In the genomic region with DNA sequence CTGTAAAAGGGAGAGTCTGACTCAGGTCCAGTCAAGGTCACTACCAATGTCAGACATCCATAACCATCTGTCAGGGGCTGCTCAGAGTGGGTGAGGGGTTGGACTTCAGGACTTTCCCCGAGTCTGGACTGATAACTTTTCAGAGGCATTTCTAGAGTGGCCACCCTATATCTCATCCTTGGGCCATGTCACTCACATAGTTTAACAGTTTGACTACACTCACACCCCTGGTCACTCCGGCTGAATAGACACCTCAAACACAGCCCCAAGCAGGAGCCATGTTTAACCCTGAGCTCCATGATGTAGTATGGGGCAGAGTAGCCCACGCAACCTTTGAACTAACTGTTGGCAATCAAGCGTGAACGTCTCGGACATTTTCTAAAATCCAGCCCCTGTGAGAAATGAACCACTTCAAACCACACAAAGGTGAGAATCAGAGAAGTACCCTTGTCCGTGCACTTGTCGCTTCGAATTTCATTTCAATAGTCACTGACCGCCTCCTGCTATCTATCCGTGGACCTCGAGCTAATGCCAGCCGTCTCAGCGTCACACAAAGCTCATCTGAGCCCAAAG, we compare ENCODE assay signal across 8 mouse cellular contexts. TPM values are rescaled to one million over a fixed set of nuclear protein-coding genes. Genes with fewer than 3 reads are reported as not detected.
DNase-seq lines count a peak whose midpoint lies in the region; ATAC-seq and TF ChIP-seq lines count a peak whose summit lies in the region.

No protein-coding gene starts in this region.

- H3K79me2 ChIP-seq in macrophage (ENCODE audit: inconsistent target): no peaks in the 10 kb centered on the region

- peaks cover 20% of the 10 kb centered on the region for H3K4me1 ChIP-seq in heart, embryonic 11.5 days (ENCODE audit: control insufficient read depth, insufficient read depth, low read length)
- peaks cover 39% of the 10 kb centered on the region for H3K4me1 ChIP-seq in G1E (ENCODE audit: insufficient read depth, low read depth, low read length)
- H3K4me1 ChIP-seq in hindbrain, embryonic 10.5 days (replicated peaks): peaks cover 56% of the 10 kb centered on the region

- H3K4me2 ChIP-seq in heart, embryonic 11.5 days: peak overlapping the region; percentile 96

- TF ChIP-seq CTCF in G1E (IDR thresholded peaks at IDR 0.05; ENCODE audit: low read depth, low read length): no peak

- H3K27ac ChIP-seq in heart, embryonic 11.5 days (ENCODE audit: low read depth, low read length): peak overlapping the region; percentile 89
- peak overlapping the region; percentile 92 for H3K27ac ChIP-seq in hindbrain, embryonic 10.5 days
- H3K27ac ChIP-seq in macrophage: peak overlapping the region; percentile 31

- intact Hi-C loops in heart, postnatal 25 days (cut with DNase I): no loop called here

- peak overlapping the region; percentile 80 for H3K9ac ChIP-seq in heart, embryonic 11.5 days (ENCODE audit: low read depth, low read length)

- 6% methylated on average over 14 of the region's 14 CpGs for WGBS in heart, embryonic 11.5 days (ENCODE audit: insufficient replicate concordance)
- WGBS in hindbrain, embryonic 10.5 days: 8% methylated on average over 14 of the region's 14 CpGs
- 16% methylated on average over 14 of the region's 14 CpGs for WGBS in macrophage (ENCODE audit: missing documents)

- H3K4me3 ChIP-seq in heart, embryonic 11.5 days (ENCODE audit: low read depth, low read length): peak overlapping the region; percentile 85
- peak overlapping the region; percentile 93 for H3K4me3 ChIP-seq in G1E (ENCODE audit: low read depth, low read length)
- H3K4me3 ChIP-seq in hindbrain, embryonic 10.5 days: peak overlapping the region; percentile 73
- peak overlapping the region; percentile 46 for H3K4me3 ChIP-seq in macrophage (ENCODE audit: inconsistent target)

- no peak; the same call in 1 of the 2 replicates for ATAC-seq in heart, embryonic 11.5 days (replicated peaks; ENCODE audit: insufficient number of reproducible peaks, low FRiP score, low TSS enrichment)
- ATAC-seq in G1E (ENCODE audit: extremely low read depth, insufficient number of reproducible peaks, low FRiP score, poor library complexity, severe bottlenecking): no peak

- no peak for DNase-seq in heart, postnatal 25 days (ENCODE audit: low spot score)
- DNase-seq in G1E (ENCODE audit: low spot score): no peak
- DNase-seq in hindbrain, embryonic 10.5 days (ENCODE audit: low spot score): no peak
- DNase-seq in right cerebral cortex, postnatal 25 days: no peak
- DNase-seq in MN1 (ENCODE audit: low spot score): no peak
- no peak for DNase-seq in thymus, postnatal 4 days

- H3K36me3 ChIP-seq in heart, embryonic 11.5 days (ENCODE audit: control insufficient read depth, insufficient read depth, low read length): peaks cover 4% of the 10 kb centered on the region; the same call in 1 of the 2 replicates
- peaks cover 28% of the 10 kb centered on the region for H3K36me3 ChIP-seq in G1E (replicated peaks)
- peaks cover 25% of the 10 kb centered on the region for H3K36me3 ChIP-seq in hindbrain, embryonic 10.5 days
- H3K36me3 ChIP-seq in macrophage (ENCODE audit: inconsistent target): no peaks in the 10 kb centered on the region

- no peaks in the 10 kb centered on the region for H3K9me3 ChIP-seq in heart, embryonic 11.5 days (replicated peaks; ENCODE audit: control insufficient read depth, low read length)
- no peaks in the 10 kb centered on the region for H3K9me3 ChIP-seq in G1E (replicated peaks)
- no peaks in the 10 kb centered on the region for H3K9me3 ChIP-seq in hindbrain, embryonic 10.5 days

- no peaks in the 10 kb centered on the region for H3K27me3 ChIP-seq in heart, embryonic 11.5 days (ENCODE audit: control insufficient read depth, insufficient read depth, low read length)
- H3K27me3 ChIP-seq in G1E (ENCODE audit: insufficient read depth, low read length): no peaks in the 10 kb centered on the region; the same call in 1 of the 2 replicates
- H3K27me3 ChIP-seq in hindbrain, embryonic 10.5 days (ENCODE audit: insufficient read depth, poor library complexity, severe bottlenecking): no peaks in the 10 kb centered on the region

RNA-seq across cellular contexts. Expression of a gene that starts 0.6 kb away (rescaled TPM):
- polyA plus RNA-seq in heart, embryonic 11.5 days (2014; fragmentation: Nextera tagmentation; extraction: Ambion mirVana): 42.7 and 46.0 TPM in 2 replicates
- 10 to 100 TPM; 13.6 to 14.4 TPM for total RNA-seq in heart, postnatal 25 days (2021)
- total RNA-seq in G1E (2014; fragmentation: Nextera tagmentation) (13.9 and 19.0 TPM in 2 replicates), G1E (2017) (12.4 and 16.7 TPM in 2 replicates)
- polyA plus RNA-seq in G1E (2012) (30.2 and 34.4 TPM in 2 replicates), macrophage (2018) (3.3 to 5.5 TPM (median 5.2 TPM) in 3 replicates)
- 69.9 and 73.9 TPM in 2 replicates for polyA plus RNA-seq in hindbrain, embryonic 10.5 days (2016; fragmentation: Nextera tagmentation; extraction: Ambion mirVana)
- total RNA-seq in macrophage (2018; cell fraction: chromatin; rRNA removed): 1 to 10 TPM in 19 of 26 experiments, not detected in 7; 1.1 to 7.9 (median 3.4) TPM
- total RNA-seq in macrophage (2018; cell fraction: cytosol; rRNA removed): 1 to 10 TPM; 2.7 to 6.3 (median 4.3) TPM
- 1 to 10 TPM in 25 of 26 experiments, under 1 TPM in 1; 0.69 to 9.3 (median 2.3) TPM for total RNA-seq in macrophage (2018; cell fraction: nucleus; rRNA removed)

RNA-seq across cellular contexts. Expression of a gene that starts 5.7 kb away (rescaled TPM):
- 160 and 168 TPM in 2 replicates for polyA plus RNA-seq in heart, embryonic 11.5 days (2014; fragmentation: Nextera tagmentation; extraction: Ambion mirVana)
- 100 to 1,000 TPM; 261 to 270 TPM for total RNA-seq in heart, postnatal 25 days (2021)
- total RNA-seq in G1E (2014; fragmentation: Nextera tagmentation) (8.2 and 8.7 TPM in 2 replicates), G1E (2017) (4.4 and 9.4 TPM in 2 replicates)
- polyA plus RNA-seq in G1E (2012) (77.6 and 103 TPM in 2 replicates), macrophage (2018) (5.6 to 15.2 TPM (median 7.1 TPM) in 3 replicates)
- 10.6 and 14.7 TPM in 2 replicates for polyA plus RNA-seq in hindbrain, embryonic 10.5 days (2016; fragmentation: Nextera tagmentation; extraction: Ambion mirVana)
- 1 to 10 TPM in 12 of 26 experiments, not detected in 14; 1.5 to 9.1 (median 3.0) TPM for total RNA-seq in macrophage (2018; cell fraction: chromatin; rRNA removed)
- total RNA-seq in macrophage (2018; cell fraction: cytosol; rRNA removed): 10 to 100 TPM in 7 of 26 experiments, 1 to 10 TPM in 19; 4.8 to 12.5 (median 8.4) TPM
- 1 to 10 TPM in 22 of 26 experiments, under 1 TPM in 1, not detected in 3; 0.84 to 9.2 (median 2.3) TPM for total RNA-seq in macrophage (2018; cell fraction: nucleus; rRNA removed)

RNA-seq across cellular contexts. Expression of a gene that starts 6.4 kb away (rescaled TPM):
- polyA plus RNA-seq in heart, embryonic 11.5 days (2014; fragmentation: Nextera tagmentation; extraction: Ambion mirVana): 0.17 and 0.47 TPM in 2 replicates
- total RNA-seq in heart, postnatal 25 days (2021): under 1 TPM; 0.45 to 0.75 TPM
- total RNA-seq in G1E (2014; fragmentation: Nextera tagmentation) (1.1 and 1.4 TPM in 2 replicates), G1E (2017) (0.55 and 0.58 TPM in 2 replicates)
- polyA plus RNA-seq in G1E (2012) (0.51 and 0.57 TPM in 2 replicates), macrophage (2018) (0.13 to 0.32 TPM (median 0.20 TPM) in 3 replicates)
- 5.8 and 26.3 TPM in 2 replicates for polyA plus RNA-seq in hindbrain, embryonic 10.5 days (2016; fragmentation: Nextera tagmentation; extraction: Ambion mirVana)
- total RNA-seq in macrophage (2018; cell fraction: chromatin; rRNA removed): 10 to 100 TPM in 5 of 26 experiments, 1 to 10 TPM in 14, under 1 TPM in 6, not detected in 1; 0.44 to 13.6 (median 3.1) TPM
- under 1 TPM in 18 of 26 experiments, not detected in 8; 0.03 to 0.83 (median 0.18) TPM for total RNA-seq in macrophage (2018; cell fraction: cytosol; rRNA removed)
- 10 to 100 TPM in 2 of 26 experiments, 1 to 10 TPM in 15, under 1 TPM in 6, not detected in 3; 0.24 to 12.0 (median 2.4) TPM for total RNA-seq in macrophage (2018; cell fraction: nucleus; rRNA removed)

RNA-seq across cellular contexts. Expression of a gene that starts 12.9 kb away (rescaled TPM):
- polyA plus RNA-seq in heart, embryonic 11.5 days (2014; fragmentation: Nextera tagmentation; extraction: Ambion mirVana): 12.3 and 14.0 TPM in 2 replicates
- total RNA-seq in heart, postnatal 25 days (2021): 1 to 10 TPM; 2.8 to 2.9 TPM
- total RNA-seq in G1E (2014; fragmentation: Nextera tagmentation) (14.6 and 42.2 TPM in 2 replicates), G1E (2017) (11.8 and 14.2 TPM in 2 replicates)
- polyA plus RNA-seq in G1E (2012) (9.0 and 17.0 TPM in 2 replicates), macrophage (2018) (1.5 to 2.9 TPM (median 2.5 TPM) in 3 replicates)
- polyA plus RNA-seq in hindbrain, embryonic 10.5 days (2016; fragmentation: Nextera tagmentation; extraction: Ambion mirVana): 46.0 and 54.4 TPM in 2 replicates
- 10 to 100 TPM in 24 of 26 experiments, 1 to 10 TPM in 2; 6.3 to 54.1 (median 25.6) TPM for total RNA-seq in macrophage (2018; cell fraction: chromatin; rRNA removed)
- total RNA-seq in macrophage (2018; cell fraction: cytosol; rRNA removed): 1 to 10 TPM in 18 of 26 experiments, under 1 TPM in 8; 0.58 to 3.5 (median 1.5) TPM
- 10 to 100 TPM in 11 of 26 experiments, 1 to 10 TPM in 15; 1.6 to 33.6 (median 8.0) TPM for total RNA-seq in macrophage (2018; cell fraction: nucleus; rRNA removed)

RNA-seq across cellular contexts. Expression of a gene that starts 29.6 kb away (rescaled TPM):
- 9.6 and 11.9 TPM in 2 replicates for polyA plus RNA-seq in heart, embryonic 11.5 days (2014; fragmentation: Nextera tagmentation; extraction: Ambion mirVana)
- total RNA-seq in heart, postnatal 25 days (2021): 100 to 1,000 TPM; 120 to 125 TPM
- 31.2 and 41.2 TPM in 2 replicates for total RNA-seq in G1E (2014; fragmentation: Nextera tagmentation)
- 17.7 and 20.0 TPM in 2 replicates for total RNA-seq in G1E (2017)
- polyA plus RNA-seq in G1E (2012): 142 and 151 TPM in 2 replicates
- polyA plus RNA-seq in hindbrain, embryonic 10.5 days (2016; fragmentation: Nextera tagmentation; extraction: Ambion mirVana): 18.8 and 28.5 TPM in 2 replicates
- 100 to 1,000 TPM in 9 of 26 experiments, 10 to 100 TPM in 17; 24.0 to 173 (median 88.4) TPM for total RNA-seq in macrophage (2018; cell fraction: chromatin; rRNA removed)
- 10 to 100 TPM; 15.1 to 29.3 (median 23.7) TPM for total RNA-seq in macrophage (2018; cell fraction: cytosol; rRNA removed)
- 10 to 100 TPM; 17.7 to 98.0 (median 46.0) TPM for total RNA-seq in macrophage (2018; cell fraction: nucleus; rRNA removed)
- 20.6 to 24.8 TPM (median 22.4 TPM) in 3 replicates for polyA plus RNA-seq in macrophage (2018)

Comparison
In these comparisons a context has a peak if more than half of its experiments do, and no peak if none do; other contexts are left out.
1. H3K27ac ChIP-seq: peak in every context shown above with its lines; median percentile 92 in hindbrain, embryonic 10.5 days; 89 in heart, embryonic 11.5 days; 31 in macrophage.